Mouse (Mus musculus): Measurements from ENCODE around the gene Ranbp6.

The Ranbp6 gene

GRCm38 (mm10) chr19:29812581-29813460, at the start of gene Ranbp6:
Gene Ranbp6, minus strand, starts transcription at chr19:29812974.
- DNase-seq, result peak; percentile 97

GRCm38 (mm10) chr19:29860816-29861215, 48.0 kb upstream of the Ranbp6 start:
- no peak for DNase-seq

DNA sequence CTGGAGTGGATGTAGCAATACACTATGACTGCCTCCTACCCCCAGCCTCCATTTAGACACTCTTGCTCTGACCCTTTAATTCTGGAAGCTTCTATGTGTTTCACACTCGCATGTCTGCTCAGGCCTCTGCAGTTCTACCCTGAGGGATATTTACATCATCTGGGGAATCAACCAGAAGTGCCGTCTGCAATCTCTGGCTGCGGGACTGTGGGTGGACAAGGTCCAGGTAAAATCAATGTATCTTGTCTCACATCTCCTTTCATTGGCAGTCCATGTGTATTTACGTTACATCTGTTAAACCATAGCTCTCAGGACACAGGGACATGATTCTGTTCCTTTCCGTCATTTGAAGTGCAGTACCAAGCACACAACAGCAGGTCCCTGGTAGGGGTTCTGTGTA, 44.5 kb upstream of the Ranbp6 start:
- no peak for DNase-seq

DNA sequence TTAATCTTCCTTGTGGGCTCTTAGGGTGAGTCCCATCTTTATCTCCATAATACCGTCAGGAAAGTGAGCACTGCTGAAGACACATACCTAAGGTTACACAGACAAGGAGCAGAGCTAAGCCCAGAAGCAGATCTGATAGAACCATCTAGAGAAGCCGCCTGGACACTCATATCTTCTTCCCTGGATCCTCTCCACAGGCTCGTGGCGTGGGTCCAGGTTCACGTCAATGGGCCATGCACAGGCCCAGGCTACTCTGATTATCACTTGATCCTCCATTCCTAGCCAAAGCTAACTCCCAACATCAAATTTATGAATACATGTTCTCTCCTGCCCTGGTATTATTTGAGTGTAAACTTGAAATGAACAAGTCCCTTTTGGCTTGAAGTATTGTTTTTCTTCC, 40.9 kb upstream of the Ranbp6 start:
- no peak for DNase-seq

DNA sequence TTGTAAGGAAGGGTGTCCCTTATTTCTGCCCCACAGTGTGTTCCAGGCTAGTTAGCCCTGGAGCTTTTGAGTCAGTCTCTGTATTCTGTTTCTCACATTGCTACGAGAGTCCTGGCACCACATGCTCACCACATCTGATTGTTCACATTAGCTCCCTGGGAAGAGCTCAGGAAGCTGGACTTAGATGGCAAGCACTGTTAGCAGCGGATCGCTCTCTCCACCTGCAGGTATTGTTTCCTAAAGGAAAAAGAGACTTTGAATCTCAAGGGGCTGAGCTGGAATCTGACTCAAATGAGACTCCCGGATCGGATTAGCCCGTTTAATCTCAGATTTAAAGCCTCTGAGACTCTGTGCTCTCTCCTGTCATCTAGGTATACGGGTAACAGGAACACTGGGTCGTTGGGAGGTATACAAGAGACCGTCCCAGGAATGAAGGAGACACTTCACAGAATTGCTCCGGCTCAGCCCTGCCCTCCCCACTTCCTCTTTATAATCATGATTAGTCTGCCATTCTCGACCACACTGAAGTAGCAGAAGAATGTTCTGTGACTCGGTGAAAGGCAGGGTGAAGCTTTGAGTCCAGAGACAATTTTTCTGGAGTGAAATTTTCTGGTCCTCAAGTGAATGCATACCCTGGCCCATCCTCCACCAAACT, 38.4 kb upstream of the Ranbp6 start:
- DNase-seq, result no peak

GRCm38 (mm10) chr19:29849924-29850551, 37.3 kb upstream of the Ranbp6 start:
- no peak for DNase-seq

DNA sequence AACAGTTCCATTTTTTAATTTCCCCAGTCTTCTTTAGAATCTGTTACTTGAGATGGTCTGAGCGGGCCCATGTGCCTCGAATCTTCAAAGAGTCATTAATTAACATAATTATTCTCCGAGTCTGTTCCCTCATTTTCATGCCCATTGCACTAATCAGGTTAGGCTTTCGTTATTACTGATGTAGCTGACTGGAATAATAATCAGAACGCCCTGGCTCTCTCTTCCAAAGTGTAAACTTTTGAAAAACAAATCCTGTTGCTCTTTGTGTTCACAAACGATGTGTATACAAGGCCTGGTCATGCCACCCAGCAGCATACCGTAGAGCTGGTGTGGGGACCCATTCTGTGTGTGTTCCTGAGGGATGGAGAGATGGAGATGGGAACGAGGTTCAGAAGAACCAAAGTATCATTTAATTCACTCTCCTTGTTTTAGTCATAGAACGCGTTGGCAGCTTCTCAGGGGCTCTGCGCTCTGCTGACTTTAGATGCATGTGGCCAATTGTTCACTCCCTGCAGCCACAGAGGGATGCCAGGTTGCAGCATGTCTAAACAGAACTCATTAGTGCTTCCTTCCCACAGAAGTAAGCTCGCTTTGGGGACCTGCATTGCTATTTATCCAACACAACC, 31.4 kb upstream of the Ranbp6 start:
- no peak for DNase-seq

DNA sequence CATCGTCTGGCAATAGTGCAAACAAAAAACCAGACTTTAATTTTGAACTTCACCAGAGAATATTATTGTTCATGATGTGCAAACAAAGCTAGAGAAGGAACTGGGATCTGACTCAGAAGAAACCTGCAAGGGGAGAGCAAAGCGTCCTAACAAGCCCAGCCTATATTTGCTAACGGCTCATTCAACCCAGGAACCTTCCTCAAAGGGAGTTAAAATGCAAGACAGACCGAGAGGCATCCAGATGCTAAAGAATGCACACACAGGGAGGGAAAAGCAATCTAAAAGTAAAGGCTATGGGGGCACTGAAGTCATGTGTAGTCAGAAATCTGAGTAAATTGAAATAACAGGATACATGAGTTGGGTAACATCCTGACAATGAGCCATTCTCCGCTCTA, 30.9 kb upstream of the Ranbp6 start:
- no peak for DNase-seq

- DNase-seq, result no peak
Measured at GRCm38 (mm10) chr19:29842973-29843372, 30.2 kb upstream of the Ranbp6 start.

DNA sequence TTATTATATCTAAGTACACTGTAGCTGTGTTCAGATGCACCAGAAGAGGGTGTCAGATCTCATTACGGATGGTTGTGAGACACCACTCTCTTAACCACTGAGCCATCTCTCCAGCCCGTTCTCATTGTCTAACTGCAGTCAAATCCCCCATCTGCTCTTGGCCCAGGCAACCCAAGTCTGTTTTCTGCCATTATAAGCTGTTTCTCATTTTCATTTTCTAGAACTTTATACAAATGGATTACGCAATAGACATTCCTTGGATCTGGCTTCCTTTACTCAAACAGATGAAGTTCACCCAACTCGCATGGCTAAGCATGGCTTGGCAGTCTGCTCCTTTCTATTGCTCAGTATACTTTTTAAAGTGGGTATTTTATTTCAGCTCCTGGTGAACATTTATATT, 27.9 kb upstream of the Ranbp6 start:
- no peak for DNase-seq

DNA sequence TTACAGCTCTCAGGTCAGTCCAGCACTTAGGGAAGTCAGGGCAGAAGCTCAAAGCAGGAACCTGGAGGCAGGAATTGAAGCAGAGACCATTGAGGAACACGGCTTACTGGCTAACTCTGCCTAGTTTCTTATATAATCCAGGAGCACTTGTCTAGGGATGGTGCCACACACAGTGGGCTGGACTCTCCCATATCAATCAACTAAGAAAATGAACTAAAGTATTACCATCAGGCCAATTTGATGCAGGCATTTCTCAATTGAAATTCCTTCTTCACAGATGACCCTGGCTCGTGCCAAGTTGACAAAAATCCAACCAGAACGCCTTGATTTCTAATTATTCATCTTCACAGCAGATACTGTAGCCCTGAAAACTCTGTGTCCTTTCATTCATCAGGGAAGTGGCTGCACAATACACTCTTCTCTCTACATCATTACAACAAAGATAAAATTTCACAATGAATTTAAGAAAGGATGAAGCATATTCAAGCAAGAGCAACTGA, 25.9 kb upstream of the Ranbp6 start:
- no peak for DNase-seq

- DNase-seq, result no peak
Measured at GRCm38 (mm10) chr19:29838171-29838570, 25.4 kb upstream of the Ranbp6 start.

DNA sequence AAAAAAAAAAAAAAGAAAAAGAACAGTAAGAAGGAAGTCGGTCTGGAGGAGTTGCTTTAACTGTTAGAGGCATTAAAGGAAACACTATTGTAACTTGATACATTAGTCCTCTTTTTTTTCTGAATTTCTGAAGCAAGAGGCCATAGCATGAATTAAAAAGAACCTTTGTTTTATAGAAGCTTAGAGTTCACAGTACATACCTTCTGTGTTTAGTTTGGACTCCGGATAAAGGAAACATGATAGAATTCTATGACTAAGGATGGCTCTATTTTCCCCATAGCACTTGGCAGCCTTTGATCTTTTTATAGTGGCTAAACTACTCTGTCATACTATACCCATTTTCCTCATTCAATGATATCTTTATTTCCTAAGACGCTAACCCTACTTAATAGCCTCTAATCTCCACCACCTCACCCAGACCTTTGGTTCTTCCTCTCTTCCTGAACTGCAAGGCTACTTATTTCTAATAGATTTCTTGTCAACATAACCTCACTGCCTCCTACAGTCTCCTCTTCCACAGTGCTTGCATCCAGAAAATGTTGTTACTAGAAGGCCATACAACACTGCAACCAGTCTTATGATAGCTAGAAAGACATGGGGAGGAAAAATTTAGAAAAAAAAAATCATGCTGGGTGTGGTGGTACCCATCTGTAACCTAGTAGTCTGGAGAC, 22.7 kb upstream of the Ranbp6 start:
- no peak for DNase-seq

- no peak for DNase-seq
Measured at GRCm38 (mm10) chr19:29830911-29831310, 18.1 kb upstream of the Ranbp6 start.

DNA sequence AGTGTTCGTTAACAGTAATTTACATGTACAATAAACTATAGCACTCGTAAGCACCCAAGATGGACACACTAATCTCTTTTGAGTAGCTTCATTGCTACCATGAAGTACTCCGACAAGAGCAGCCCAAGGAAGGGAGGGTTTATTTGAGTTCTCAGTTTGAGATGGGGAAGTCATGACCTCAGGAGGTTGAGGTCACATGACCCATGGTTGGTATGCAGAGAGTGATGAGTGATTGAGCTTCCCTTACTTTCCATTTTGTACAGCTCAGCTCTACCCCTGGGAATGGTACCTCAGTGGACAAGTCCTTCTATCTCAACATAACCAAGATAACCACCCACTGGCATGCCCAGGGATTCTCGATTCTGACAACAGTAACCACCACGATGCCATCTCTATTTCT, 15.8 kb upstream of the Ranbp6 start:
- no peak for DNase-seq

- DNase-seq, result no peak
Measured at GRCm38 (mm10) chr19:29826686-29827085, 13.9 kb upstream of the Ranbp6 start.

- DNase-seq, result no peak
Measured at GRCm38 (mm10) chr19:29825003-29825402, 12.2 kb upstream of the Ranbp6 start.

GRCm38 (mm10) chr19:29824034-29824700, 11.4 kb upstream of the Ranbp6 start:
- DNase-seq, result peak; percentile 72

DNA sequence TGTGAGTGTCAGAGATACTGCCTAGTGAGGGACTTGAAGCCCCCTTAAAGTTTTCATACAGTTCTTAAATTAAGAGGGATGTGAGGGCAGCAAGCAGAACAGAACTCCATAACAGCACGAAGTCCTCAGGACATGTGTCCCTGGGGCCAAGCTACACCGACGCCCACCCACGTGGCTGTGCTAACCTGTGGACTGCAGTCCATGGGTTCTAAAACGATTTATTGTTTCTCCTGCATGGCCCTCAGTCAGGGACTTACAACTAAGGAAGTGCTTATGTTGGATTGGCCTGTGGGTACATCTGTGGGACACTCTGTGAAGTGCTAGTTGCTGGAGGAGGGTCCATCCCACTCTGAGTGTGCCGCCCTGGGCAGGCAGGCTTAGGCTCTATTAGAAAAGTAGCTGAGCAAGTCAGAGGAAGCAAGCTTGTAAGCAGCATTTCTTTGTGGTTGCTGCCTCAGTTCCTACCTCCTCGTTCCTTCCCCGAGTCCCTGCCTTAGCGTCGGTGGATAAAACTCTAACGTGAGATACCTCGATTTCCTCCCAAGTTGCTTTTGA, 10.8 kb upstream of the Ranbp6 start:
- DNase-seq, result no peak

- DNase-seq, result peak; percentile 25
Measured at GRCm38 (mm10) chr19:29820966-29821365, 8.2 kb upstream of the Ranbp6 start.

- DNase-seq, result no peak
Measured at GRCm38 (mm10) chr19:29810022-29810421, 2.8 kb downstream of the Ranbp6 start.
